Mouse (Mus musculus): ENCODE results near the gene Ric8a.

DNA sequence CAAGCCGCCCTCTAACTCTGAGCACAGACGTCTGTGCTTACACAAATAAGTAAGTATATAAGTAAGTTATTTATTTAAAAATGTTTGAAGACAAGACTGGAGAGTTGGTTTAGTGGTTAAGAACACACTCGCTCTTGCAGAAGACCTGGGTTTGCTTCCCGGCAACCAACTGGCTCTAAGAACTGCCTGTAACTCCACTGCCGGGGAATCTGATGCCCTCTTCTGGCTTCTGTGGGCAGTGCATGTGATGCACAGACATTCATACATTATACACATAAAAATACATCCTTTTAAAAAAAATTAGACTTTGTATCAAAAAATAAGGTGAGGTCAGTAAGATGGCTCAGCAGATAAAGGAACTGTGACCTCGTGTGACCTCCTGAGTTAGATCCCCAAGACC, 46.3 kb upstream of the Ric8a start:
- TF ChIP-seq EP300 (IDR thresholded peaks at IDR 0.05) (no peak), CTCF (IDR thresholded peaks at IDR 0.05) (peak; percentile 34)

Measured in lung, postnatal 0 days (tissue).